14 mouse cellular contexts compared by ENCODE assay signal in the genomic region with DNA sequence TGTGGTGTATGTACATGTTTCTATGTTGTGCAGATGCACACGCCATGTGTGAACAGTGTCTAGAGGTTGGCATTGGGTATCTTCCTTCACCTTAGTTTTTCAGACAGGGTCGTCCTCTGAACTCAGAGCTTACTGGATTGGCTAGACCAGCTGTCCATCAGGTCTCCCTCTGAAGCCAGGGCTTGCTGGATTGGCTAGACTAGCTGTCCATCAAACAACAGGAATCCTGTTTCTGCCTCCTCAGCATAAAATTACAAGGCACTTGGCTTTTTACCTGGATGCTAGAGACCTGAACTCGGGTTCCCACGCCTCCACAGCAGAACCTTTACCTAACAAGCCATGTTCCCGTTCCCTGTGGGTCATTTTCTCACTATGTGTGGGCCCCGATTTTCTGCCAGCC. TPM values are rescaled to one million over a fixed set of nuclear protein-coding genes. Genes with fewer than 3 reads are reported as not detected.
DNase-seq lines count a peak whose midpoint lies in the region; ATAC-seq and TF ChIP-seq lines count a peak whose summit lies in the region.
"Had no signal": no experiment of that assay in that cellular context is flagged by ENCODE, and none has a peak within 500 bp of the region (broad histone marks: within the 10 kb centered on the region; RNA-seq: fewer than 3 reads in every experiment).

No protein-coding gene starts in this region.

- H3K4me3 ChIP-seq in heart, embryonic 12.5 days = no peak overlapping the region
- H3K4me3 ChIP-seq in olfactory bulb, adult 2 months (ENCODE audit: insufficient read depth, low read depth, low read length) = no peak overlapping the region
- H3K4me3 ChIP-seq: hindbrain, embryonic 10.5 days; limb, embryonic 12.5 days; lung, embryonic 15.5 days had no signal

- no peak for TF ChIP-seq POLR2A in olfactory bulb, adult 2 months (IDR thresholded peaks at IDR 0.05; ENCODE audit: insufficient read depth, low read depth, low read length)

- H3K4me2 ChIP-seq in heart, embryonic 12.5 days = peak overlapping the region; percentile 24
- H3K4me2 ChIP-seq: limb, embryonic 12.5 days; lung, embryonic 15.5 days had no signal

- H3K9me3 ChIP-seq in heart, embryonic 12.5 days (replicated peaks) = no peaks in the 10 kb centered on the region
- H3K9me3 ChIP-seq: limb, embryonic 12.5 days; lung, embryonic 15.5 days had no signal

- H3K9ac ChIP-seq in heart, embryonic 12.5 days = peak overlapping the region; percentile 32; the same call in 1 of the 2 replicates
- H3K9ac ChIP-seq: limb, embryonic 12.5 days; lung, embryonic 15.5 days had no signal

- intact Hi-C loops in heart, postnatal 14 days (cut with DNase I) = no loop called here

- no peak overlapping the region for H3K27ac ChIP-seq in heart, embryonic 12.5 days (ENCODE audit: poor library complexity, severe bottlenecking)
- H3K27ac ChIP-seq in olfactory bulb, adult 2 months (ENCODE audit: insufficient read depth, low read depth, low read length) = 0 out of 2 replicates have a peak overlapping the region, but pooled peaks have one; percentile 20
- H3K27ac ChIP-seq: hindbrain, embryonic 10.5 days; limb, embryonic 12.5 days; lung, embryonic 15.5 days had no signal

- no peak for DNase-seq in heart, postnatal 14 days
- peak; percentile 46 for DNase-seq in right cerebral cortex, postnatal 10 days (ENCODE audit: low spot score in 2 of 2)
- DNase-seq in right cerebral cortex, postnatal 14 days = no peak
- DNase-seq in MEL-GATA-1-ER (ENCODE audit: extremely low read depth, low read depth) = peak; percentile 53
- DNase-seq in kidney, adult 8-10 months = no peak
- DNase-seq: adrenal gland, postnatal 14 days; gastrocnemius, postnatal 25 days; kidney, adult 2 months had no signal

- TF ChIP-seq CTCF in olfactory bulb, adult 2 months (IDR thresholded peaks at IDR 0.05; ENCODE audit: insufficient read depth, low read depth, low read length) = no peak

- 69% methylated on average over 6 of the region's 6 CpGs for WGBS in heart, embryonic 12.5 days
- WGBS in olfactory bulb, adult 2 months = 83% methylated on average over 6 of the region's 6 CpGs

- H3K27me3 ChIP-seq in heart, embryonic 12.5 days (replicated peaks) = no peaks in the 10 kb centered on the region; the same call in 1 of the 2 replicates
- H3K27me3 ChIP-seq: limb, embryonic 12.5 days; lung, embryonic 15.5 days had no signal

- peaks cover 20% of the 10 kb centered on the region for H3K4me1 ChIP-seq in heart, embryonic 12.5 days (replicated peaks)
- no peaks in the 10 kb centered on the region for H3K4me1 ChIP-seq in olfactory bulb, adult 2 months (ENCODE audit: control insufficient read depth, insufficient read depth, low read length)
- H3K4me1 ChIP-seq: limb, embryonic 12.5 days; lung, embryonic 15.5 days had no signal

- no peak for ATAC-seq in heart, embryonic 12.5 days (ENCODE audit: insufficient number of reproducible peaks, low FRiP score)

- H3K36me3 ChIP-seq in heart, embryonic 12.5 days = no peaks in the 10 kb centered on the region
- H3K36me3 ChIP-seq: hindbrain, embryonic 10.5 days; limb, embryonic 12.5 days; lung, embryonic 15.5 days had no signal

RNA-seq across cellular contexts. Expression of gene Pld4, which starts 8.6 kb away (rescaled TPM):
- 3.0 and 4.2 TPM in 2 replicates for polyA plus RNA-seq in heart, embryonic 12.5 days (2016; fragmentation: Nextera tagmentation; extraction: Ambion mirVana)
- total RNA-seq in heart, postnatal 14 days (2021) = 1 to 10 TPM; 6.3 to 8.0 TPM
- not detected in 2 replicates for polyA plus RNA-seq in olfactory bulb, adult 2 months (2012; ENCODE audit: insufficient read depth, insufficient read length, low replicate concordance, missing spikeins)

RNA-seq across cellular contexts. Expression of gene Ahnak2, which starts 33.4 kb away (rescaled TPM):
- 1.3 and 1.4 TPM in 2 replicates for polyA plus RNA-seq in heart, embryonic 12.5 days (2016; fragmentation: Nextera tagmentation; extraction: Ambion mirVana)
- total RNA-seq in heart, postnatal 14 days (2021) = 10 to 100 TPM; 14.5 to 19.5 TPM
- not detected in 2 replicates for polyA plus RNA-seq in olfactory bulb, adult 2 months (2012; ENCODE audit: insufficient read depth, insufficient read length, low replicate concordance, missing spikeins)
- total RNA-seq: megakaryocyte-erythroid progenitor cell, adult 5-6 weeks had no signal

RNA-seq across cellular contexts. Expression of gene Clba1, which starts 39.7 kb away (rescaled TPM):
- 9.5 and 9.6 TPM in 2 replicates for polyA plus RNA-seq in heart, embryonic 12.5 days (2016; fragmentation: Nextera tagmentation; extraction: Ambion mirVana)
- 1 to 10 TPM; 1.9 to 2.2 TPM for total RNA-seq in heart, postnatal 14 days (2021)
- not detected in 2 replicates for polyA plus RNA-seq in olfactory bulb, adult 2 months (2012; ENCODE audit: insufficient read depth, insufficient read length, low replicate concordance, missing spikeins)

RNA-seq across cellular contexts. Expression of gene Cep170b, which starts 48.8 kb away (rescaled TPM):
- 7.0 and 7.3 TPM in 2 replicates for polyA plus RNA-seq in heart, embryonic 12.5 days (2016; fragmentation: Nextera tagmentation; extraction: Ambion mirVana)
- total RNA-seq in heart, postnatal 14 days (2021) = 1 to 10 TPM; 8.6 to 9.9 TPM
- polyA plus RNA-seq in olfactory bulb, adult 2 months (2012; ENCODE audit: insufficient read depth, insufficient read length, low replicate concordance, missing spikeins) = not detected in 2 replicates

Comparison
In these comparisons a context has a peak if more than half of its experiments do, and no peak if none do; other contexts are left out.
1. DNase-seq: peak in right cerebral cortex, postnatal 10 days (2 of 2) and MEL-GATA-1-ER (single experiment); none in heart, postnatal 14 days (0 of 2), right cerebral cortex, postnatal 14 days (single experiment) and kidney, adult 8-10 months (0 of 2).
2. RNA of gene Clba1, which starts 39.7 kb away (polyA plus RNA-seq): 9.5 to 9.6 TPM in heart, embryonic 12.5 days; not detected in olfactory bulb, adult 2 months; every median in the first group is over 10 times any median in the second.